Mouse (Mus musculus): ENCODE results near the gene Tmem219. TPM values are rescaled to one million over a fixed set of nuclear protein-coding genes. Genes with fewer than 3 reads are reported as not detected.

Tmem219 gene
- 50.5 and 58.1 TPM in 2 replicates for polyA plus RNA-seq (2015; fragmentation: Nextera tagmentation; extraction: Ambion mirVana)

GRCm38 (mm10) chr7:126922624-126923060, at the start of gene Tmem219:
Gene Tmem219 (minus strand): TSS chr7:126922917.

GRCm38 (mm10) chr7:126949793-126950646, 27.3 kb upstream of the Tmem219 start, which contains the start of gene Sez6l2:
Gene Sez6l2 (plus strand): TSS chr7:126950563.

GRCm38 (mm10) chr7:126949403-126949792, 26.7 kb upstream of the Tmem219 start, which contains the start of gene Asphd1:
Gene Asphd1 (minus strand): TSS chr7:126949582.

GRCm38 (mm10) chr7:126928384-126929037, 5.8 kb upstream of the Tmem219 start, which contains the start of gene Kctd13:
Gene Kctd13 (plus strand): TSS chr7:126928879.

GRCm38 (mm10) chr7:126884286-126885164, 38.2 kb downstream of the Tmem219 start, which contains the start of gene Taok2:
Gene Taok2 (minus strand): TSS chr7:126884703.

GRCm38 (mm10) chr7:126862147-126862784, 60.5 kb downstream of the Tmem219 start, which contains the start of gene Ino80e:
Gene Ino80e (minus strand): TSS chr7:126862377.

GRCm38 (mm10) chr7:126861429-126862130, 61.1 kb downstream of the Tmem219 start, which contains the start of gene Hirip3:
Gene Hirip3 (plus strand): TSS chr7:126861972.

GRCm38 (mm10) chr7:126847116-126847420, 75.6 kb downstream of the Tmem219 start, which contains the start of gene Doc2a:
Gene Doc2a (plus strand): TSS chr7:126847416.

Other genes starting within 250 kb of the Tmem219 start
- gene Sult1a1, start 246.5 kb downstream of the Tmem219 start, polyA plus RNA-seq (2015; fragmentation: Nextera tagmentation; extraction: Ambion mirVana): 41.3 and 56.5 TPM in 2 replicates
- gene Bola2, start 227.5 kb downstream of the Tmem219 start, polyA plus RNA-seq (2015; fragmentation: Nextera tagmentation; extraction: Ambion mirVana): 164 and 213 TPM in 2 replicates
- 7.1 and 8.3 TPM in 2 replicates for gene Slx1b, start 227.1 kb downstream of the Tmem219 start, polyA plus RNA-seq (2015; fragmentation: Nextera tagmentation; extraction: Ambion mirVana)
- 30.5 and 42.8 TPM in 2 replicates for gene Coro1a, start 215.1 kb downstream of the Tmem219 start, polyA plus RNA-seq (2015; fragmentation: Nextera tagmentation; extraction: Ambion mirVana)
- 85.9 and 91.2 TPM in 2 replicates for gene Mapk3, start 163.3 kb downstream of the Tmem219 start, polyA plus RNA-seq (2015; fragmentation: Nextera tagmentation; extraction: Ambion mirVana)
- 1.4 and 2.6 TPM in 2 replicates for gene Gdpd3, start 156.6 kb downstream of the Tmem219 start, polyA plus RNA-seq (2015; fragmentation: Nextera tagmentation; extraction: Ambion mirVana)
- gene Ypel3, start 146.0 kb downstream of the Tmem219 start, polyA plus RNA-seq (2015; fragmentation: Nextera tagmentation; extraction: Ambion mirVana): 268 and 297 TPM in 2 replicates
- gene Tbx6, start 141.4 kb downstream of the Tmem219 start, polyA plus RNA-seq (2015; fragmentation: Nextera tagmentation; extraction: Ambion mirVana): 0.07 and 0.25 TPM in 2 replicates
- 149 and 172 TPM in 2 replicates for gene Ppp4c, start 130.4 kb downstream of the Tmem219 start, polyA plus RNA-seq (2015; fragmentation: Nextera tagmentation; extraction: Ambion mirVana)
- 3.6 and 8.0 TPM in 2 replicates for gene Fam57b, start 125.2 kb downstream of the Tmem219 start, polyA plus RNA-seq (2015; fragmentation: Nextera tagmentation; extraction: Ambion mirVana)
- gene 4930451I11Rik, start 91.3 kb downstream of the Tmem219 start, polyA plus RNA-seq (2015; fragmentation: Nextera tagmentation; extraction: Ambion mirVana): not detected in 2 replicates
- 1.7 and 6.6 TPM in 2 replicates for gene Doc2a, start 75.5 kb downstream of the Tmem219 start, polyA plus RNA-seq (2015; fragmentation: Nextera tagmentation; extraction: Ambion mirVana)
- 7.6 and 11.4 TPM in 2 replicates for gene Hirip3, start 60.9 kb downstream of the Tmem219 start, polyA plus RNA-seq (2015; fragmentation: Nextera tagmentation; extraction: Ambion mirVana)
- gene Ino80e, start 60.5 kb downstream of the Tmem219 start, polyA plus RNA-seq (2015; fragmentation: Nextera tagmentation; extraction: Ambion mirVana): 49.7 and 55.2 TPM in 2 replicates
- gene Taok2, start 38.2 kb downstream of the Tmem219 start, polyA plus RNA-seq (2015; fragmentation: Nextera tagmentation; extraction: Ambion mirVana): 17.9 and 23.1 TPM in 2 replicates
- gene Kctd13, start 6.0 kb upstream of the Tmem219 start, polyA plus RNA-seq (2015; fragmentation: Nextera tagmentation; extraction: Ambion mirVana): 21.4 and 26.4 TPM in 2 replicates
- 1.0 and 1.3 TPM in 2 replicates for gene Asphd1, start 26.7 kb upstream of the Tmem219 start, polyA plus RNA-seq (2015; fragmentation: Nextera tagmentation; extraction: Ambion mirVana)
- 35.6 and 92.1 TPM in 2 replicates for gene Sez6l2, start 27.6 kb upstream of the Tmem219 start, polyA plus RNA-seq (2015; fragmentation: Nextera tagmentation; extraction: Ambion mirVana)
- 79.0 and 102 TPM in 2 replicates for gene Cdipt, start 53.0 kb upstream of the Tmem219 start, polyA plus RNA-seq (2015; fragmentation: Nextera tagmentation; extraction: Ambion mirVana)
- 3.6 and 5.2 TPM in 2 replicates for gene Cdiptos, start 53.2 kb upstream of the Tmem219 start, polyA plus RNA-seq (2015; fragmentation: Nextera tagmentation; extraction: Ambion mirVana)
- 30.4 and 57.1 TPM in 2 replicates for gene Mvp, start 91.7 kb upstream of the Tmem219 start, polyA plus RNA-seq (2015; fragmentation: Nextera tagmentation; extraction: Ambion mirVana)
- 1.8 TPM in 1 of 2 replicates, not detected in the other for gene Pagr1b, start 93.6 kb upstream of the Tmem219 start, polyA plus RNA-seq (2015; fragmentation: Nextera tagmentation; extraction: Ambion mirVana)
- 34.5 and 46.8 TPM in 2 replicates for gene Pagr1a, start 94.4 kb upstream of the Tmem219 start, polyA plus RNA-seq (2015; fragmentation: Nextera tagmentation; extraction: Ambion mirVana)
- gene Gm42742, start 98.2 kb upstream of the Tmem219 start, polyA plus RNA-seq (2015; fragmentation: Nextera tagmentation; extraction: Ambion mirVana): 10.0 and 38.2 TPM in 2 replicates
- gene Prrt2, start 98.3 kb upstream of the Tmem219 start, polyA plus RNA-seq (2015; fragmentation: Nextera tagmentation; extraction: Ambion mirVana): 6.6 and 10.5 TPM in 2 replicates
- gene Maz, start 104.1 kb upstream of the Tmem219 start, polyA plus RNA-seq (2015; fragmentation: Nextera tagmentation; extraction: Ambion mirVana): 53.4 and 57.6 TPM in 2 replicates
- 23.5 and 31.1 TPM in 2 replicates for gene Kif22, start 119.6 kb upstream of the Tmem219 start, polyA plus RNA-seq (2015; fragmentation: Nextera tagmentation; extraction: Ambion mirVana)
- gene Zg16, start 164.4 kb upstream of the Tmem219 start, polyA plus RNA-seq (2015; fragmentation: Nextera tagmentation; extraction: Ambion mirVana): 0.47 TPM in 1 of 2 replicates, not detected in the other
- gene AI467606, start 168.4 kb upstream of the Tmem219 start, polyA plus RNA-seq (2015; fragmentation: Nextera tagmentation; extraction: Ambion mirVana): 2.1 and 2.7 TPM in 2 replicates
- gene Qprt, start 199.3 kb upstream of the Tmem219 start, polyA plus RNA-seq (2015; fragmentation: Nextera tagmentation; extraction: Ambion mirVana): 6.9 and 12.9 TPM in 2 replicates
- gene Spn, start 214.9 kb upstream of the Tmem219 start, polyA plus RNA-seq (2015; fragmentation: Nextera tagmentation; extraction: Ambion mirVana): 1.4 and 1.5 TPM in 2 replicates